Mouse (Mus musculus) hindbrain, embryonic 15.5 days (tissue): ENCODE measurements at regions not wholly inside any gene's neighbourhood (a gene's known extent, or its start where the extent isn't known, plus 50 kb on each side); places are given as distances from the start of the nearest gene placed in this dataset.
"Not testable (repeated sequence)": the region's sequence is repeated elsewhere in the genome, so short reads cannot be mapped to it uniquely, and the experiment has no call there.

Source experiments
- ATAC-seq: fragments of 200-750 bp; cut with Nextera tagmentation; 2 replicates; pipeline ENCODE4 v1.8.0; 2017; ENCODE audit warnings: low read depth, moderate number of reproducible peaks, moderate TSS enrichment; ENCODE audit not compliant: low FRiP score
- H3K27ac ChIP-seq: fragments of 300-500 bp; sonication (generic); replicated peaks from 2 replicates; pipeline ENCODE4 v1.5.1; 2015; ENCODE audit warnings: mild to moderate bottlenecking, inconsistent platforms
- H3K27me3 ChIP-seq: fragments of 300-500 bp; sonication (generic); 2 replicates; pipeline ENCODE4 v1.6.1; 2015; ENCODE audit warnings: control low read depth, inconsistent platforms
- H3K36me3 ChIP-seq: fragments of 300-500 bp; sonication (generic); 2 replicates; pipeline ENCODE4 v1.6.1; 2015; ENCODE audit warnings: control low read depth, inconsistent platforms
- H3K4me1 ChIP-seq: fragments of 300-500 bp; sonication (generic); replicated peaks from 2 replicates; pipeline ENCODE4 v1.6.1; 2015; ENCODE audit warnings: control low read depth, inconsistent platforms
- H3K4me2 ChIP-seq: fragments of 300-500 bp; sonication (generic); 2 replicates; pipeline ENCODE4 v1.6.1; 2015; ENCODE audit warnings: moderate library complexity, mild to moderate bottlenecking, inconsistent platforms
- H3K4me3 ChIP-seq: fragments of 300-500 bp; sonication (generic); 2 replicates; pipeline ENCODE4 v1.5.1; 2015; ENCODE audit warnings: mild to moderate bottlenecking, inconsistent platforms
- H3K9ac ChIP-seq: fragments of 300-500 bp; sonication (generic); 2 replicates; pipeline ENCODE4 v1.6.1; 2015; ENCODE audit warnings: inconsistent platforms
- H3K9me3 ChIP-seq: fragments of 300-500 bp; sonication (generic); 2 replicates; pipeline ENCODE4 v1.6.1; 2016; ENCODE audit warnings: control low read depth, inconsistent platforms
- WGBS: fragments of 180-500 bp; shearing (Covaris S2); methylation state at CpG from one replicate; pipeline ENCODE4 v1.1.7; 2015; 5-methylcytosine and 5-hydroxymethylcytosine counted together

- Histone ChIP-seq H3K4me3 (no peak overlapping the region), H3K9ac (no peak overlapping the region), H3K4me2 (no peak overlapping the region), H3K27me3 (no peaks in the 10 kb centered on the region), H3K36me3 (no peaks in the 10 kb centered on the region), H3K4me1 (no peaks in the 10 kb centered on the region), H3K27ac (no peak overlapping the region), H3K9me3 (no peaks in the 10 kb centered on the region)
- 92% methylated on average over 1 of the region's 1 CpGs for WGBS
- no peak for ATAC-seq
Observed at GRCm38 (mm10) chr13:78883062-78883461, 683.5 kb upstream of the Nr2f1 start.

GRCm38 (mm10) chr13:78872582-78872981 is 673.0 kb upstream of the Nr2f1 start:
- Histone ChIP-seq H3K4me3 (no peak overlapping the region), H3K36me3 (no peaks in the 10 kb centered on the region), H3K27ac (no peak overlapping the region), H3K9ac (no peak overlapping the region), H3K4me1 (0 out of 2 replicates have a peak, but pooled peaks cover 3% of the 10 kb centered on the region), H3K4me2 (peak overlapping the region; percentile 25; the same call in 1 of the 2 replicates), H3K27me3 (no peaks in the 10 kb centered on the region), H3K9me3 (no peaks in the 10 kb centered on the region)
- 31% methylated on average over 5 of the region's 5 CpGs for WGBS
- ATAC-seq = no peak

- H3K27me3 ChIP-seq = no peaks in the 10 kb centered on the region
- peak overlapping the region; percentile 25; the same call in 1 of the 2 replicates for H3K4me2 ChIP-seq
- H3K4me3 ChIP-seq = no peak overlapping the region
- H3K36me3 ChIP-seq = no peaks in the 10 kb centered on the region
- no peak for ATAC-seq
- no peak overlapping the region for H3K9ac ChIP-seq
- no peaks in the 10 kb centered on the region for H3K9me3 ChIP-seq
- H3K27ac ChIP-seq = no peak overlapping the region
- WGBS = 31% methylated on average over 6 of the region's 6 CpGs
- 0 out of 2 replicates have a peak, but pooled peaks cover 3% of the 10 kb centered on the region for H3K4me1 ChIP-seq
Observed at GRCm38 (mm10) chr13:78871976-78872375, 672.4 kb upstream of the Nr2f1 start.

- no peak for ATAC-seq
- H3K9ac ChIP-seq = no peak overlapping the region
- no peak overlapping the region for H3K27ac ChIP-seq
- 0 out of 2 replicates have a peak, but pooled peaks cover 3% of the 10 kb centered on the region for H3K4me1 ChIP-seq
- H3K4me2 ChIP-seq = no peak overlapping the region
- no peaks in the 10 kb centered on the region for H3K27me3 ChIP-seq
- H3K9me3 ChIP-seq = no peaks in the 10 kb centered on the region
- H3K36me3 ChIP-seq = no peaks in the 10 kb centered on the region
- WGBS = 43% methylated on average over 2 of the region's 2 CpGs
- H3K4me3 ChIP-seq = no peak overlapping the region
Observed at GRCm38 (mm10) chr13:78871254-78871653, 671.7 kb upstream of the Nr2f1 start.

- not testable (repeated sequence) for H3K9me3 ChIP-seq, H3K27me3 ChIP-seq, ATAC-seq, H3K4me3 ChIP-seq, H3K4me2 ChIP-seq, H3K27ac ChIP-seq, H3K36me3 ChIP-seq, H3K4me1 ChIP-seq, H3K9ac ChIP-seq
- WGBS = 95% methylated on average over 4 of the region's 4 CpGs
Observed at GRCm38 (mm10) chr13:78824357-78824756, 624.8 kb upstream of the Nr2f1 start.

GRCm38 (mm10) chr13:78809656-78810055 is 610.1 kb upstream of the Nr2f1 start:
- Histone ChIP-seq H3K36me3 (no peaks in the 10 kb centered on the region), H3K27me3 (no peaks in the 10 kb centered on the region), H3K9ac (no peak overlapping the region), H3K4me3 (no peak overlapping the region), H3K4me2 (no peak overlapping the region), H3K27ac (no peak overlapping the region), H3K9me3 (no peaks in the 10 kb centered on the region), H3K4me1 (no peaks in the 10 kb centered on the region)
- 33% methylated on average over 2 of the region's 2 CpGs for WGBS
- ATAC-seq = peak; percentile 71

GRCm38 (mm10) chr13:78802838-78803124 is 603.2 kb upstream of the Nr2f1 start:
- Histone ChIP-seq H3K9me3 (no peaks in the 10 kb centered on the region), H3K4me3 (no peak overlapping the region), H3K36me3 (no peaks in the 10 kb centered on the region), H3K4me1 (no peaks in the 10 kb centered on the region), H3K4me2 (no peak overlapping the region), H3K9ac (no peak overlapping the region), H3K27me3 (no peaks in the 10 kb centered on the region), H3K27ac (no peak overlapping the region)
- no peak for ATAC-seq

GRCm38 (mm10) chr13:78802011-78802837 is 602.7 kb upstream of the Nr2f1 start:
- Histone ChIP-seq H3K27ac (no peak overlapping the region), H3K4me3 (no peak overlapping the region), H3K4me2 (no peak overlapping the region), H3K27me3 (no peaks in the 10 kb centered on the region), H3K9me3 (no peaks in the 10 kb centered on the region), H3K36me3 (no peaks in the 10 kb centered on the region), H3K4me1 (no peaks in the 10 kb centered on the region), H3K9ac (no peak overlapping the region)
- ATAC-seq = no peak
- WGBS = 34% methylated on average over 7 of the region's 7 CpGs

- Histone ChIP-seq H3K4me1 (no peaks in the 10 kb centered on the region), H3K4me2 (no peak overlapping the region), H3K9me3 (no peaks in the 10 kb centered on the region), H3K36me3 (no peaks in the 10 kb centered on the region), H3K27ac (no peak overlapping the region), H3K9ac (no peak overlapping the region), H3K4me3 (no peak overlapping the region), H3K27me3 (no peaks in the 10 kb centered on the region)
- ATAC-seq = no peak
- WGBS = 78% methylated on average over 3 of the region's 3 CpGs
Observed at GRCm38 (mm10) chr13:78799641-78800040, 600.1 kb upstream of the Nr2f1 start.

- no peak for ATAC-seq
- Histone ChIP-seq H3K27ac (no peak overlapping the region), H3K9me3 (no peaks in the 10 kb centered on the region)
Observed at GRCm38 (mm10) chr13:78795228-78795627, 595.7 kb upstream of the Nr2f1 start.

GRCm38 (mm10) chr13:78784285-78784684 is 584.7 kb upstream of the Nr2f1 start:
- no peak overlapping the region for H3K9ac ChIP-seq
- H3K27me3 ChIP-seq = no peaks in the 10 kb centered on the region
- 87% methylated on average over 2 of the region's 2 CpGs for WGBS
- H3K27ac ChIP-seq = no peak overlapping the region
- no peak for ATAC-seq
- H3K36me3 ChIP-seq = no peaks in the 10 kb centered on the region
- H3K4me1 ChIP-seq = no peaks in the 10 kb centered on the region
- H3K4me3 ChIP-seq = no peak overlapping the region
- H3K4me2 ChIP-seq = no peak overlapping the region
- no peaks in the 10 kb centered on the region for H3K9me3 ChIP-seq

More at GRCm38 (mm10) chr13:78795228-78795627, 595.7 kb upstream of the Nr2f1 start:
- no peak overlapping the region for H3K4me2 ChIP-seq
- no peaks in the 10 kb centered on the region for H3K27me3 ChIP-seq
- no peak overlapping the region for H3K4me3 ChIP-seq
- no peaks in the 10 kb centered on the region for H3K4me1 ChIP-seq
- H3K36me3 ChIP-seq = no peaks in the 10 kb centered on the region
- no peak overlapping the region for H3K9ac ChIP-seq

GRCm38 (mm10) chr13:78783591-78784240 is 584.2 kb upstream of the Nr2f1 start:
- WGBS = 70% methylated on average over 1 of the region's 1 CpGs
- no peaks in the 10 kb centered on the region for H3K27me3 ChIP-seq

More at GRCm38 (mm10) chr13:78783591-78784240, 584.2 kb upstream of the Nr2f1 start:
- Histone ChIP-seq H3K4me1 (no peaks in the 10 kb centered on the region), H3K36me3 (no peaks in the 10 kb centered on the region), H3K4me2 (no peak overlapping the region), H3K27ac (no peak overlapping the region), H3K9me3 (no peaks in the 10 kb centered on the region), H3K4me3 (no peak overlapping the region), H3K9ac (no peak overlapping the region)
- no peak for ATAC-seq
